Mouse (Mus musculus) ES-E14 (cell line): ENCODE measurements at regions not wholly inside any gene's neighbourhood (a gene's known extent, or its start where the extent isn't known, plus 50 kb on each side); places are given as distances from the start of the nearest gene placed in this dataset.

Experiments
- DNase-seq: peaks from one replicate; pipeline ENCODE4 v3.0.0-alpha.2; 2013; ENCODE audit warnings: low read depth, low spot score
- H3K27ac ChIP-seq: 2 replicates; pipeline ENCODE4 v1.5.1; 2012; ENCODE audit warnings: low read depth, mild to moderate bottlenecking, low read length, moderate library complexity, mixed read lengths; ENCODE audit not compliant: poor library complexity, insufficient read depth, severe bottlenecking
- H3K36me3 ChIP-seq: 2 replicates; pipeline ENCODE4 v1.6.1; 2012; ENCODE audit warnings: mild to moderate bottlenecking, low read length, moderate library complexity, mixed read lengths; ENCODE audit not compliant: control insufficient read depth, poor library complexity, insufficient read depth, severe bottlenecking
- H3K4me1 ChIP-seq, 2 experiments: fragments of 150-350 bp in 1 of 2; sonication (generic) in 1 of 2; 2 replicates each; pipeline ENCODE4 v1.6.1; 2012; ENCODE audit warnings: low read length in 2 of 2, mild to moderate bottlenecking in 1 of 2, mixed read lengths in 1 of 2; ENCODE audit not compliant: control insufficient read depth in 2 of 2, insufficient read depth in 2 of 2, poor library complexity in 1 of 2
- H3K4me3 ChIP-seq, 2 experiments: fragments of 150-350 bp in 1 of 2; sonication (generic) in 1 of 2; 2 replicates each; pipeline ENCODE4 v1.5.1; 2012; ENCODE audit warnings: low read length in 2 of 2, low read depth in 1 of 2, mild to moderate bottlenecking in 1 of 2, mixed read lengths in 1 of 2; ENCODE audit not compliant: insufficient read depth in 1 of 2, poor library complexity in 1 of 2, severe bottlenecking in 1 of 2
- H3K9ac ChIP-seq: 2 replicates; pipeline ENCODE4 v1.6.1; 2012; ENCODE audit warnings: low read depth, mild to moderate bottlenecking, low read length, mixed read lengths; ENCODE audit not compliant: poor library complexity, insufficient read depth, severe bottlenecking
- H3K9me3 ChIP-seq: fragments of 150-350 bp; sonication (generic); 2 replicates; pipeline ENCODE4 v1.6.1; 2012; ENCODE audit warnings: low read depth, mild to moderate bottlenecking, low read length; ENCODE audit not compliant: control insufficient read depth, insufficient read depth
- CHD2 ChIP-seq: IDR thresholded peaks from 2 replicates; pipeline ENCODE4 v1.6.1; 2014; ENCODE audit warnings: mild to moderate bottlenecking, low read depth, low read length, inconsistent platforms
- HCFC1 ChIP-seq: IDR thresholded peaks from 2 replicates; pipeline ENCODE4 v1.6.1; 2012; ENCODE audit warnings: low read length, inconsistent platforms, borderline replicate concordance; ENCODE audit not compliant: insufficient read depth
- MAFK ChIP-seq: IDR thresholded peaks from 2 replicates; pipeline ENCODE4 v1.6.1; 2014; ENCODE audit warnings: mild to moderate bottlenecking, low read depth, low read length, inconsistent platforms; ENCODE audit not compliant: insufficient read depth
- ZC3H11A ChIP-seq: IDR thresholded peaks from 2 replicates; pipeline ENCODE4 v1.6.1; 2012; ENCODE audit warnings: low read depth, mild to moderate bottlenecking, inconsistent platforms, low read length, borderline replicate concordance
- ZNF384 ChIP-seq: IDR thresholded peaks from 2 replicates; pipeline ENCODE4 v1.6.1; 2012; ENCODE audit warnings: low read depth, low read length, inconsistent platforms
- in situ Hi-C, 2 experiments: fragments of 600-800 bp; cut with MboI; formaldehyde crosslinking; loops; one replicate each; pipeline ENCODE4 v1.15.1; 2025; ENCODE audit warnings: low sequenced_read_pairs in 2 of 2, inconsistent platforms in 1 of 2; ENCODE audit not compliant: unreplicated experiment in 2 of 2

DNA sequence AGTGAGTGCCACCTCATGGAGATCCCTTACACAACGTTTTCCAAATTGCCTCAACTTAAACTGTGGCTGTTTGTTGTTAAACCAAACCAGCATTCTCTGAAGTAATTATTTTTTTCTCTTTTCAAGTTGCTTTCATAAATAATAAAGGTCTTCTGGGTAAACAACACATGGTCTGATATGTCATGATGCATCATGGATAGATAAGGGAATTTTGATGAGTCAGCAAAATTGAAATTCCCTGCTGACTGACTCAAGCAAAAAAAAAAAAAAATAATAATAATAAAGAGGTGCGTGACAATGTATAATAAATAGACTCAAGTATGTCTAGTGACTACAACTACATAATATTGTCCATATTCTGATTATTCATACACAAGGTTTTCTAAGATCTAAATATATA lies 201.8 kb downstream of the Adgb start:
- H3K9ac ChIP-seq, result no peak overlapping the region
- TF ChIP-seq ZC3H11A (no peak), HCFC1 (no peak), ZNF384 (no peak), MAFK (peak; percentile 98), CHD2 (no peak)
- no peak overlapping the region for H3K4me3 ChIP-seq
- H3K9me3 ChIP-seq, result no peaks in the 10 kb centered on the region
- in situ Hi-C loops, result no loop called here
- DNase-seq, result no peak
- H3K4me1 ChIP-seq, result no peaks in the 10 kb centered on the region
- no peak overlapping the region for H3K27ac ChIP-seq
- H3K36me3 ChIP-seq, result no peaks in the 10 kb centered on the region

DNA sequence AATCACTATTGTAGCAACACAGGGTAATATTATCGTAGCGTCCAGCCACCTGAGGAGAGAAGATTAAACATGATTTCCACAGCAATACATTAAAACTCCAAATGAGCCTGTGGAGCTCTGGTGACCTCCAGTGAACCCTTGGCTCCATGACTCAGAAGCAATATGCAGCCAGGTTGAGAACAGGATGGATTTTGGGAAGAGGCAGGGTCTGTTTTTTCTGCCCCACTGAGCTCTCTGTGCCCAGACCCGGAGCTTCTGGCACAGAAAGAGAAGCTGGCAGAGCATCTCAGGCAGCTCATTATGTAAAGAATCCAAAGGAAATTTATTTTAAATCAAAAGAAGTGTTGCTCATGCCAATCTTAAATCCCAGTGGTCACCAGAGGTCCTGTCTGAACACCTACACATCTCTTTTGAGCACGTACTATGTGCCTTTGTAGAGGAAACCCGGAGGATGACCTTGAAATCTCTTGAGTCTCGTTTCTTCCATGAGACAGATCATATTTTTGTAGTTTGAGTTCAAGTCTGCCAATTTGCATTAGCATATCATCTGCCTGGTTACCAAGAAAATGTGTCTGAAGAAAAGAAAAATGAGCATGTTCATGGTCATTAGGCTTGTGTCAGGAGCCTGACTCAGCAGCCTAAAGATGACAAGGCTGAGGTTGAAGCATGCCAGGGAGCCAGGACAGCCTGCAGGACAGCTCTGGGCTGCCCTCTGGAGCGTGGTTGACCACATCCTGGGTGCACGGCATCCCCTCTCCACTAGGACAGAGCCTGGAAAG lies 219.4 kb downstream of the Adgb start:
- Histone ChIP-seq H3K36me3 (no peaks in the 10 kb centered on the region), H3K4me3 (no peak overlapping the region), H3K9ac (no peak overlapping the region), H3K9me3 (no peaks in the 10 kb centered on the region), H3K27ac (no peak overlapping the region), H3K4me1 (no peaks in the 10 kb centered on the region)
- in situ Hi-C loops, result no loop called here
- DNase-seq, result no peak
- TF ChIP-seq CHD2 (no peak), ZC3H11A (no peak), MAFK (no peak)

- in situ Hi-C loops, result no loop called here
- TF ChIP-seq MAFK (no peak), HCFC1 (no peak), ZNF384 (no peak), CHD2 (no peak), ZC3H11A (no peak)
- no peaks in the 10 kb centered on the region for H3K9me3 ChIP-seq
- DNase-seq, result no peak
- H3K36me3 ChIP-seq, result no peaks in the 10 kb centered on the region
- H3K4me3 ChIP-seq, result no peak overlapping the region
- H3K4me1 ChIP-seq, result no peaks in the 10 kb centered on the region
- no peak overlapping the region for H3K27ac ChIP-seq
- no peak overlapping the region for H3K9ac ChIP-seq
These were observed 220.0 kb downstream of the Adgb start for GRCm38 (mm10) chr10:10252136-10252535.

DNA sequence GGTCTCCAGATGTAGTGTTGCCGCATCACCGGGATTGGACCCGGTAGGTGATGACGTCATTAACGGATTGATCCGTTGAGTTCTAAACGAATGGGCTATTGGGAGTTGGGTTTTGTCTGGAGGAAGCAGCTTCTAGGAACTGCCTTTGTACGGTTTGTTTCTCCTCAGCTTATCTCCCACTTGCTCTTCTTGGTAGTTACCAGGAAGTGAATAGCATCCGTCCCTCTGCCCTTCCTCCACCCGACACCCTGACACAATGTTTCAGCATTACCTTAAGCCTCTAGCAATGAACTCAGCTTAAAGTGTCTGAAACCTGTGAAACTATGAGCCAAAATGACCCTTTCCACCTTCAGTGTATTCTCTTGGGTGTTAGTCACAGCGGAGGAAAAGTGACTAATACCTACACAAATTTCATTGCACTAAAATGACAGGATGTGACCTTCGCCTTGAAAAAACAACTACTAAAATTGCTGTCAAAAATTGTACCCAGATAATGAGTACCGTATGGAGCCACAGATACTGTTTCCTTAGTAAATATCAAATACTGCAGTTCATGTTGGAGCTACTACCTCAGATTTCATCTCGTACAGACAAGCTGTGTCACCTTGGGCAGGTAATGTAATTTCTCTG lies 237.1 kb downstream of the Adgb start:
- DNase-seq, result no peak
- Histone ChIP-seq H3K9ac (no peak overlapping the region), H3K27ac (no peak overlapping the region), H3K9me3 (no peaks in the 10 kb centered on the region), H3K4me3 (no peak overlapping the region), H3K4me1 (no peaks in the 10 kb centered on the region), H3K36me3 (no peaks in the 10 kb centered on the region)
- no peak for TF ChIP-seq MAFK
- no peak for TF ChIP-seq ZNF384
- no peak for TF ChIP-seq CHD2
- TF ChIP-seq HCFC1, result no peak
- TF ChIP-seq ZC3H11A, result no peak
- in situ Hi-C loops, result no loop called here
